Mouse (Mus musculus) CD4-positive, CD25-positive, alpha-beta regulatory T cell, adult 2 months (primary cell): ENCODE measurements around the gene Spink2.
A peak's percentile ranks its signal among the peaks of the same experiment; 100 is the strongest.
"Not testable (repeated sequence)": the region's sequence is repeated elsewhere in the genome, so short reads cannot be mapped to it uniquely, and the experiment has no call there.

ENCODE experiments used
- DNase-seq: peaks from one replicate; pipeline ENCODE4 v3.0.0-alpha.2; 2012; ENCODE audit warnings: low read depth, low spot score

Gene Spink2

GRCm38 (mm10) chr5:77193951-77194350 is 17.3 kb downstream of the Spink2 start:
- peak; percentile 80 for DNase-seq

GRCm38 (mm10) chr5:77193266-77193665 is 18.0 kb downstream of the Spink2 start:
- no peak for DNase-seq

- DNase-seq, result no peak
Measured at GRCm38 (mm10) chr5:77191631-77192030, 19.6 kb downstream of the Spink2 start.

DNA sequence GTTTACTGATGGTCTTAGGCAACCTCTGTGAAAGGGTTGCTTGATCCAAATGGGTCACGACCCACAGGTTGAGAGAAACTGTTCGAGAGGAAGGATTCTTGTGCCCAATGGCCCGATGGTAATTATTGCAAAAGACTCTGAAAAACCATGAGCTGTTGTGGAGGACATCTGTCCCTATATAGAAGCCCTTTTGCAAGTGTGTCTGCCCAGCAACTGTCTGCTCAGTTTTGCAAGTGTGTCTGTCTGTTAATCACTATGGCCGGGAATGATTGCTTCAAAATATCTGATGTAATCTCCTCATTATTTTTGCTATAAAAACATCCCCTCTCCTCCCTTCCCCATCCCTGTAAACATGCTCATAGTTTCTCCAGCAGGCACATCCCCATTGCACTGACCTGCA is 20.2 kb downstream of the Spink2 start:
- DNase-seq, result no peak

DNA sequence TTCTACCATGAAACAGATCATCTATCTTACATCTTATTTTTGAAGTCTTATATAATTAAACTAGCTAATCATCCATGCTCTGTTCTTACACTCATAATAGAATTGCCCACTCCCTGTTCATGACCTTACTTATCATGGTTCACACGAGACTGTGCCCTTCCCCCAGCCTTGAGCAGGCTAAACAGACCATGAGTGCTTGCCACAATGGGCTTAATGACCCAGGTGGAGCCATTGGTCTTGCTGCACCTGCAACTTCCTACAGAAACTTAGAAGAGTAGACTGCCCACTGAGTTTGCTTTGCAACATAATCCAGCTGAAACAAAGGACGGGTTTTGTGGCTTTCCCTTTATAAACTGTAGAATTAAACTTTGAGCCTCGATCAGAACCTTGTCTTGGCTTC is 22.5 kb downstream of the Spink2 start:
- no peak for DNase-seq

GRCm38 (mm10) chr5:77185351-77185750 is 25.9 kb downstream of the Spink2 start:
- no peak for DNase-seq

GRCm38 (mm10) chr5:77183876-77184275 is 27.4 kb downstream of the Spink2 start:
- DNase-seq, result not testable (repeated sequence)

DNA sequence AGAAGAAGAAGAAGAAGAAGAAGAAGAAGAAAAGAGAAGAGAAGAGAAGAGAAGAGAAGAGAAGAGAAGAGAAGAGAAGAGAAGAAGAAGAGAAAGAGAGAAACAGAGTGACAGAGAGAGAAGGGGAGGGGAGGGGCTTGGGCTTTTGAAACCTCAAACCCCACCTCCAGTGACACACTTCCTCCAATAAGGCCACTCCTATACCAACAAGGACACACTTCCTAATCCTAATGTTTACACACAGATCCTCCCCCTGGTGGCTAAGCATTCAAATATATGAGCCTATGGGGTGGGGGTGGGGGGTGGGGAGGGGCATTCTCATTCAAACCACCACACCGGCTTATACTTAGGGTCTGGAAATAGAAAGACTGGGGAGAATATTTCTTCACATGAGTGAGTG is 27.9 kb downstream of the Spink2 start:
- DNase-seq, result no peak

DNA sequence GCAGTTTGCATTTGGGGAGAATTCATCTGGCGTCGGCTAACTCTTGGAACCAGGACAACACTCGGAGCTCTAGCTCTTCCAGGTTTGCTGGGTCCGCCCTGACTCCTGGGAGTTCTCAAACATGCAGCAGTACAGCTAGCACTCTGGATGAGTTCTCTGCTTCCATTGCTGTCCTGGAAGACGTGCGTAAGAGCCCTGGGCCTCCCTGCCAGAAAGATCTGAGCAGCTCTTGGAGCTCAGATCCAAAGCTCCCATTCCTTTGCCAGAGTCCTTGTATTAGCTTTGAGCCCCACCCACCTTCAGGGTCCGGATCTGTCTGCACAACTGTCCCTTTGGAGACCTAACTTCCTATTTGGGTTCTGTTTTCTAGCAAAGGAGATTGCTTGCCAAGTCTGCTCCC is 29.8 kb downstream of the Spink2 start:
- DNase-seq, result no peak

DNA sequence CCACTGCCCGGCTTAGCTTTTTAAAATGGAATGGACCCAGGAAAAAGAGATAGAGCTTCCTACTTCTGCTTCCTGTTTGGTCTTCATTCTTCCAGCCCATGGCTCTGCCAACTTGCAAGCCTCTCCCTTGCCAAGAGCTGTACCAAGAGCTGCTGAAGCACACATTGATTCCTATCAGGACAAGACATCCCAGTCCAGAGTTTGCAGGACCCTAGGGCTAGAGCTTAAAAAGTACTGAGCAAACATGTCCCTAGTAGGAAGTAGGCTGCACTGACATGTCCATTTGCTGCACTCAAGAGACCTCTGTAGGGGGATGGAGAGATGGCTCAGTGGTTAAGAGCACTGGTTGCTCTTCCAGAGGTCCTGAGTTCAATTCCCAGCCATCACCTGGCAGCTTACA is 32.3 kb downstream of the Spink2 start:
- no peak for DNase-seq

DNA sequence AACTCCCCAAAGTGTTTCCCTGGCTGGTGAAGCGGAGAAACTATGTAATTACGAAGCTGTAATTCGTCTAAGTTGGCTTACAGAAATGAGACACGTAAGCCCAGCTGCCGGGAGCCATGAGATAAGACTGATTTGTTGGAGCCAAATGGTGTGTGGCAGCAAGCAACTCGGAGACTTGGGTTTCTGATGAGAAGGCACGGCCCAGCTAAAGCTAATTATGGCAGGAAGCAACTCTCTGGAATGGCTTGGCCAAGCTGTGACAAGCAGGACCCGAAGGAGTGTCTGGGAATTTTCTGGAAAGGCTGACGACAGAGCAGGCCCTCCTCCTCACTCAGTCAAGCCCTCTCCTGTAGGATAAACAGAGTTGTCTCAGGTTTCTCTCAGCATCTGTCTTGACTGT is 33.3 kb downstream of the Spink2 start:
- no peak for DNase-seq

- no peak for DNase-seq
Measured at GRCm38 (mm10) chr5:77174779-77175178, 36.5 kb downstream of the Spink2 start.

GRCm38 (mm10) chr5:77170593-77170992 is 40.7 kb downstream of the Spink2 start:
- DNase-seq, result peak; percentile 81

GRCm38 (mm10) chr5:77167306-77167945 is 43.8 kb downstream of the Spink2 start:
- peak; percentile 18 for DNase-seq

DNA sequence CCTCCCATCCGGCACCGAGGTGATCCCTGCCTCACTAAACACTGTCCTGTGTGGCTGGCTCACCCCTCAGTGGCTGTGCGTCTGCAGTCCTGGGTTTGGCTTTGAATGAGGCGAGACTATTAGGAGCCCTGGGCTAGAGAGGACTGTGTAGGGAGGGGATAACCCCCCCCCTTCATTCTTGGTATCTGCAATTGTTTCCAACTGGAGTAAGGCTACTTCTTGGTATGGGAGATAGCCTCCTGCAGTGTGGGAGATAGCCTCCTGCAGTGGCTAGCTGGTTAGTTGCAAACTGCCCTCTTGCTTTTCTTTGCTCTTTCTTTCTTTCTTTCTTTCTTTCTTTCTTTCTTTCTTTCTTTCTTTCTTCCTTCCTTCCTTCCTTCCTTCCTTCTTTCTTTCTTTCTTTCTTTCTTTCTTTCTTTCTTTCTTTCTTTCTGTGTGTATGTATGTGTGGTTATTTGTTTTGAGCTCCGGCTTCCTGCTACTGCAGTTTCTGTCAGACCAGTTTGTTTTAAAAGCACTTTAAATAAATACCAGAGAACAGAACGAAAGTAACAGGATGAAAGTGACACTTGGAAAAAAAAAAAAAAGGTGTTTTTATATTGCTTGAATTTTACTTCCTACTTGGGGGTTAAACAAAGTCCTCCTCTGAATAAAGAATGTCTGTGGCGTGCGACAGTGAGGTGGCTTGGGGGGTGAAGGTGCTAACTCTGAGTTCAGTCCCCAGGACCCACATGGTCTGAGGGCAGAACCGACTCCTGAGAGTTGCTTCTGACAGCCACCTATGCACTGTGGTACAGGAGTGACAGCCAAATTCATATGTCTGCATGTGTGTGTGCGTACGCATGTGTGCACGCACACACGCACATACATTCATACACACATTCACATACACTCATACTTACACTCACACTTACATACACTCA is 45.3 kb downstream of the Spink2 start:
- DNase-seq, result peak; percentile 27

DNA sequence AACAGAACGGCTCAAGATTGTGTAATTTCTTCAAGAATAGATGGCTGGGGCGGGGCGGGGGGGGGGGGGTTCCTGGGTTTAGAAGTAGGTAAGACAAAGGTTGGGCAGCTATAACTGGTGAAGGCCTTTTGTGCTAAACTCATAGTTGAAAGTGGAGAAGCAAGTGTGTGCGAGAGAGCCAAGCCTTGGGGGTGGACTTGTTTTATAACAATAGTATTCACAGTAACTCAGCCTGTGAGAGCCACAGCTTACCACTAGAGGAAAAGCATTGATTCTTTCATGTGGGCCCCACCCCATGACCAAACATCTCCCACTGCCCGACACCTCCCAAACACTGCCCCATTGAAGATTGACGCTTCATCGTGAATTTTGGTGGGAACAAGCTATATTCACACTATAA is 47.7 kb downstream of the Spink2 start:
- no peak for DNase-seq

- no peak for DNase-seq
Measured at GRCm38 (mm10) chr5:77162566-77162965, 48.7 kb downstream of the Spink2 start.

- DNase-seq, result no peak
Measured at GRCm38 (mm10) chr5:77157777-77158540, 53.3 kb downstream of the Spink2 start.

GRCm38 (mm10) chr5:77156938-77157337 is 54.3 kb downstream of the Spink2 start:
- no peak for DNase-seq

GRCm38 (mm10) chr5:77155526-77155925 is 55.7 kb downstream of the Spink2 start:
- DNase-seq, result no peak
